Mouse (Mus musculus) bone marrow macrophage, adult 2 months (primary cell): ENCODE data around the gene Best3.

ENCODE experiments used
- CTCF ChIP-seq: IDR thresholded peaks from 2 replicates; pipeline ENCODE4 v1.5.1; 2012; ENCODE audit warnings: low read depth, mild to moderate bottlenecking, low read length, moderate library complexity
- POLR2A ChIP-seq: IDR thresholded peaks from 2 replicates; pipeline ENCODE4 v1.6.1; 2012; ENCODE audit warnings: mild to moderate bottlenecking, low read depth, low read length, borderline replicate concordance

GRCm38 (mm10) chr10:116980273-116980672 lies 5.8 kb upstream of the Best3 start:
- TF ChIP-seq CTCF (no peak), POLR2A (no peak)
